Mouse (Mus musculus) cortical plate, adult 2 months (tissue): Measurements from ENCODE around the gene Stard3. TPM values are rescaled to one million over a fixed set of nuclear protein-coding genes. Genes with fewer than 3 reads are reported as not detected.

Experiments
- H3K27ac ChIP-seq: fragments of 200-500 bp; 2 replicates; pipeline ENCODE4 v1.5.1; 2012; ENCODE audit warnings: low read length, control low read depth, inconsistent platforms; ENCODE audit not compliant: insufficient read depth
- H3K4me1 ChIP-seq: fragments of 200-500 bp; 2 replicates; pipeline ENCODE4 v1.6.1; 2011; ENCODE audit warnings: low read length; ENCODE audit not compliant: control insufficient read depth, insufficient read depth
- H3K4me3 ChIP-seq: fragments of 200-500 bp; 2 replicates; pipeline ENCODE4 v1.5.1; 2011; ENCODE audit warnings: mild to moderate bottlenecking, low read length, control low read depth; ENCODE audit not compliant: insufficient read depth
- CTCF ChIP-seq: fragments of 200-500 bp; IDR thresholded peaks from 2 replicates; pipeline ENCODE4 v1.5.1; 2011; ENCODE audit warnings: mild to moderate bottlenecking, control low read depth, low read length; ENCODE audit not compliant: insufficient read depth; ENCODE audit errors: extremely low read depth
- POLR2A ChIP-seq: fragments of 200-500 bp; IDR thresholded peaks from 2 replicates; pipeline ENCODE4 v1.6.1; 2011; ENCODE audit warnings: mild to moderate bottlenecking, low read length, control low read depth; ENCODE audit not compliant: insufficient read depth; ENCODE audit errors: extremely low read depth
- polyA plus RNA-seq: library from polyadenylated mRNA; depleted of rRNA; stranded (reverse); fragments of >200 nt; gene quantifications from 2 replicates; pipeline ENCODE4 v1.2.3, GENCODE M21; 2012

Stard3 gene
- polyA plus RNA-seq, 1 experiment = 70.8 TPM

DNA sequence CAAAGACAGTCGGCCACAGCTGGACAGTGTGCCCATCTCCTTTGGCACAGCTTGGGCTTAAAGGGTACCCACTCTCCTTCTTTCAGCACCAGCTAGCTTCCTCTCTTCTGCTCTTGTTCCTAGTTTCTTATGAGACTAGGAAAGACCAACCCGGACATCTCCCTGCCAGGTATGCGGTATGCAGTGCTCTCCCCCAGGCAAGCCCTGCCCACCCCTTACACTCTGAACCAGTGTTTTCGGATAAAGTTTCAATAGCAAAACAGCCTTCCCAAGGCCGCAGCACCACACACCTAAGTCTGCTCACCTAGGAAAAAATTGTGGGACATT lies 36.5 kb upstream of the Stard3 start:
- Histone ChIP-seq H3K27ac (0 out of 2 replicates have a peak overlapping the region, but pooled peaks have one; percentile 82), H3K4me1 (peaks cover 8% of the 10 kb centered on the region), H3K4me3 (no peak overlapping the region)
- TF ChIP-seq CTCF = no peak
- no peak for TF ChIP-seq POLR2A

DNA sequence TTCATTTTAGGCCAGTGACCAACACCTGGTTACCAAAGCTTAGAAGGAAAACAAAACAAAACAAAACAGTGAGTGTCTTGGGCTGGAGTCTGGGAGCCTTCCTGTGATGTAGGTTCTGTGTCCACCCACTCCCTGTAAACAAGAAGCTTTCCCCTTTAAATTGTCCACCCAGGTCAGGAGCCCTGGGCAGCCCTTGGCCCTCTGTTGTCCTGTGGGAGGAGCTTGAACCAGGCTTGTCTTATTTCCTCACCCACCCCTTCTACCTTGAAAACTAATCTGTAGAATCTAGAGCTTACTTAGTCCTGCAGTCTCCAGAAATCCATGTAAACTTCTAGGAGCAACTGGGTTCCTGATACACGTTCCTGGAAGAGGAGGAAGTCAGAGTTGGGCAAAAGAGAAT lies 36.0 kb upstream of the Stard3 start:
- no peak overlapping the region for H3K27ac ChIP-seq
- peaks cover 8% of the 10 kb centered on the region for H3K4me1 ChIP-seq
- H3K4me3 ChIP-seq = no peak overlapping the region
- TF ChIP-seq POLR2A = no peak
- TF ChIP-seq CTCF = no peak

DNA sequence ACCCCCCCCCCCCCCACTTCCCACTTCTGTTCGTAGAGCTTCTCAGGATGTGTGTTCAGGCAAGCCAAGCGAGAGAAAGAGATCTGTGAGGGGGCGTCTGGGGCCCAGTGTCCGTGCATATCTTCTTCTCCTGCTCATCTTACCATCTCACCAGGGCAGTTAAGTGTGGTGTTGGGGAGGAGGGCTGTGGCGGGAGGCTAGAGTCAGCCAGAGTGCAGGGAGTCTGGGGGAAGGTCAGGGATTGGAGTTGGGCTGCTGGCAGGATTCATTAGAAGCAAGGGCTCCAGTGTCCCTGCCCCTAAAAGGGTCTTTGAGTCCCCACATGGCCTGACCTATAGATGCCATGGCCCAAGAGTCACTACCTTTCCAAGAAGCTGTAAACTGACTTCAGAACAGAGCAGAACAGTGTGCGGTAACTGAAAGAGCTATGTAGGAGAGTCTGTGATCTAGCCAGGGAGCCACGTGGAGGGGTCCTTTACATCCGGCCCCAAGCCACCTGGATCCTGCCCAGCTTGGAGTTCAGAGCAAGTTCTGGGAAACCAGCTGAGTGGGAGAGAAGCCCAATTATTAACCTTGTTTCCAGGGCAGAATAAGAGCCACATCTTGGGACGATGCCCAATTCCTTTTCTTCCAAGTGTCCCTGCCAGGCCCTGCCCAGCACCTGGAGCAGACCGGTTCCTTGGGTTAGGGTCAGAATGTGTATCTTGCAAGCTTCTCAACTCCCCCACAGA lies 34.9 kb upstream of the Stard3 start:
- TF ChIP-seq POLR2A = no peak
- TF ChIP-seq CTCF = no peak
- peaks cover 8% of the 10 kb centered on the region for H3K4me1 ChIP-seq
- no peak overlapping the region for H3K27ac ChIP-seq
- no peak overlapping the region for H3K4me3 ChIP-seq

DNA sequence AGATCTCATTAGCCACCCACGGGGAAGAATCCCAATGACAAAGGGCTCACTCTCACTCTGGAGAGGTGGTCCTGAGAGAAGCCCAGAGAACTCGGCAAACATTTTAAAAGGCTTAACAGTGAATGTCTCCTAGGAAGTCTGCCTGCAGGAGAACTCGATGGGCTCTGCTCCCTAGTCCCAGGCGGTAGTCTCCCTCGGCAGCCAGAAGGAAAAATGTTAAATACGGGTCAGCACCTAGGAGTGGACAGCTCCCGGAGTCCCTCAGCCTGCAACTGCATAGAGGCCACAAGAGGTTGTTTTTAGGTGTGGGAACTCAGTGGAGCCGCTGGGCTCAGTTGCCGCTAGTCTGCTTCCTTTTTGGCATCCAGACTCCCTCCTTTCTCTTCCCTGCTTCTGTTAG lies 34.2 kb upstream of the Stard3 start:
- Histone ChIP-seq H3K4me3 (no peak overlapping the region), H3K27ac (no peak overlapping the region), H3K4me1 (peaks cover 6% of the 10 kb centered on the region)
- TF ChIP-seq CTCF = no peak
- no peak for TF ChIP-seq POLR2A

DNA sequence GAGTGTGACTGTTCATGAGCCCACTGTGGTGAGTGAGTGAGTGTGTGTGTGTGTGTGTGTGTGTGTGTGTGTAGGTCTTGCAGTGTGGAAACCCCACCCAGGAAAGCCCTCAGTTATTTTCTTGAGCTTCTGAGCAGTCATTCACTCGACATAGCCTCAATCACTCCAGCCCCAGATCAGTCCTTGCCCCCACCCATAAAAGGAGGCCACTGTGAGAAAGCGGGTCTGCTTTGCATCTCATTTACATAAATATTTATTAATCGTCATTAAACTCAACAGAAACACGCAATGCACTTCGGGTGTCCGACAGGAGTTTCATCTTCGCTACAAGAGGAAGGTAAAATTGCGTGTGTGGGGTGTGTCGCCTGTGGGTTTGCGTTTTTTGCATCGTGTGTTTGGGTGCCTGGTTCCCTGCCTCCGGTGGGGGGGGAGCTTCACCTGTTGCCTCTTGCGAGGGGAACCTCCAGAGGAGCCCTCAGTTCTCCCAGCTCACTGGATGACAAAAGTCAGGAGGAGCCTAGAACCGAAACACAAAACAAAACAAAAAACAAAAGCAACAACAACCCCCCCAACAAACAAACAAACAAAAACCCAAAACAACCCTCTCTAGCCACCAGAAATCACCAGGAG lies 32.9 kb upstream of the Stard3 start:
- H3K4me1 ChIP-seq = peaks cover 5% of the 10 kb centered on the region
- H3K4me3 ChIP-seq = peak overlapping the region; percentile 93; the same call in 1 of the 2 replicates
- no peak overlapping the region for H3K27ac ChIP-seq
- TF ChIP-seq POLR2A (no peak), CTCF (no peak)

DNA sequence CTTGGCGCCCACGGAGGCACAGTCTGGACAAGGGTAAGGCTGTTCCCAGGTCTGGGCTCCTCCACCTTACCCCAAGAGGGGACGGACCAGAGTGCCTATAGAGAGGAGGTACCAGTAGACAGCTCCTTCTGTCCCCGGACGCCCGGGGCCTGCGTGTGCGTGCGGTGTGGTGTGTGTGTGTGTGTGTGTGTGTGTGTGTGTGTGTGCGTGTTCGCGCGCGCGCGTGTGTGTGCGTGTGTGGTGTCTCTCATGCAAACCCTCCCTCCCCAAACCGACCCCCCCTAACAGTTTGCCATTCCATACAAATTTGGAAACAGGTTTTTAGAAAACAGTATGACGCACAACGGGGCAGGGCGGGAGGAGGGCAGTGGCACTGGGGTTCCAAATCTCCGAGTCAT lies 32.3 kb upstream of the Stard3 start:
- no peak overlapping the region for H3K27ac ChIP-seq
- H3K4me3 ChIP-seq = peak overlapping the region; percentile 93
- H3K4me1 ChIP-seq = peaks cover 5% of the 10 kb centered on the region
- no peak for TF ChIP-seq CTCF
- no peak for TF ChIP-seq POLR2A

DNA sequence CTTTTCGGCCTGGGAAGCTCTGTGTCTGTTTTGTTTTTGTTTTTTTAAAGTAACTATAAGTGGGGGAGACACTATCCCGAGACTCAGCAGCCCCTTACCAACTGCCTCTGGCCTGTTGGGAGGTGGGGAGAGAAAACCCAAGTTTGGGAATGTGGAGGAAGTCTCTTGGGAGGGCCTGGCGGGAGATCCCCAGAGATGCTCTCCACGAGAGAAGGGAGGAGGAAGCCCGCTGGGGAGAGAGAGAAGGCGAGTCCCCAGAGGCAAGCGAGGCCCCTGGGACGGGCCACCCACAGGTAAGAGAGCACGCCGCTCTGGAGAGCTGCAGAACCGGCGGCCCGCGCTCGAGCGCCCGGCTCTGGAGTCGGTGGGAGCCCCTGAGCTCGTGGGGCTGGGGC lies 31.4 kb upstream of the Stard3 start:
- Histone ChIP-seq H3K4me3 (peak overlapping the region; percentile 93), H3K27ac (no peak overlapping the region), H3K4me1 (peaks cover 5% of the 10 kb centered on the region)
- TF ChIP-seq CTCF = no peak

DNA sequence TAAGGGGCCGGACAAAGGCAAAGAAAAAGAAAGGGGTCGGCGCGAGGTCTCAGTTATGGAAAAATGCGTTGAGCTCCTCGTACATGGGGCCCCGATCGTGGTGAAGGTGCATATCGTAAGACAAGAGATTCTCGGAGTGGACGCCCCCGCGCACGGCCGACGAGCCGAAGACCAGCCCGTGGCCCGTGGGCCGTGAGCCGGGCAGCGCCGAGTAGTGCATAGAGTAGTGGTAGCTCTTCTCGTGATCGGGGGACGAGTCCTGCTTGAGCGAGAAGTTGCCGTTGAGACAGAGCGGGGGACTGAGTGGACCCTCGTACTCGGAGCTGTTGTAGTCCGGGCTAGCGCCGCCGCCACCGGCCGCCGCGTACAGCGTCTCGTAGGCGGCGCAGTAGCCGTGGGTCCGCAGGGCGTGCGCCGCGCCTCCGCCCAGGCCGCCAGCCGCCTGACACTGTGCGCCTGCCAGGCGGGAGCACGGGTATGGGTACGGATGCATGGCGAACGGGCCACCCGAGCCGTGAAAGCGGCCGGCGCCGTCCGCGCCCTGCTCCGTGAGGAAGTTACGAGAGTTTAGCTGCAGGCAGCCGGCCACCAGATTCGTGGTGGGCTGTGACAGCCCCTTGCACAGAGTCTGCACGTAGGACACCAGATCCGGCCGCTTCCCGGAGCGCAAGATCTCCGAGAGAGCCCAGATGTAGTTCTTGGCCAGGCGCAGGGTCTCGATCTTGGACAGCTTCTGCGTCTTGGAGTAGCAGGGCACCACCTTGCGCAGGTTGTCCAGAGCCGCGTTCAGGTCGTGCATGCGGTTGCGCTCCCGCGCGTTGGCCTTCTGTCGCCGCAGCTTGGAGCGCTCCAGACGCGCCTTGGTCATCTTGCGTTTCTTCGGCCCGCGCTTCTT lies 30.8 kb upstream of the Stard3 start:
- peaks cover 5% of the 10 kb centered on the region for H3K4me1 ChIP-seq

DNA sequence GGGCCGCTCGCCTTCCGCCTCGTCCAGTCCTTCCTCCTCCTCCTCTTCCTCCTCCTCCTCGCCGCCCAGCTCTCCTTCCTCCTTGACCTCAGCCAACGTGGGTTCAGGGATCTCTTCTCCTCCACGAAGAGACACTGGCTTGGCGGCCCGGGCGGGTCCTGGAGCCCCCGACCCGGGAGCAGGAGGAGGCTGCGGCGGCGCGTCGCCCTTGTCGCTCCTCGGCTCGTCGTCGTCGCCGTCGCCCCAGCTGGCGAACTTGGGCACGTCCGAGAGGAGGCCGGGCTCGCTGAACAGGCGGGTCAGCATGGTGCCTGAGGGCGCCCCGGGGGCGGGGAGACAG lies 30.2 kb upstream of the Stard3 start:
- peak overlapping the region; percentile 84 for H3K27ac ChIP-seq
- H3K4me1 ChIP-seq = peaks cover 5% of the 10 kb centered on the region
- no peak for TF ChIP-seq CTCF
- peak overlapping the region; percentile 93 for H3K4me3 ChIP-seq

More for the DNA sequence above, 30.8 kb upstream of the Stard3 start:
- Histone ChIP-seq H3K4me3 (peak overlapping the region; percentile 93), H3K27ac (peak overlapping the region; percentile 84)
- TF ChIP-seq POLR2A (no peak), CTCF (no peak)
